In genomic region chr4:131797483-131797882, GRCm38 (mm10) we compare ENCODE assay signal across 9 mouse cellular contexts. TPM values are rescaled to one million over a fixed set of nuclear protein-coding genes. Genes with fewer than 3 reads are reported as not detected.
DNase-seq lines count a peak whose midpoint lies in the region; ATAC-seq and TF ChIP-seq lines count a peak whose summit lies in the region.
"Had no signal": no experiment of that assay in that cellular context is flagged by ENCODE, and none has a peak within 500 bp of the region (broad histone marks: within the 10 kb centered on the region; RNA-seq: fewer than 3 reads in every experiment).

No protein-coding gene starts in this region.

- no peak overlapping the region for H3K4me3 ChIP-seq in hindbrain, embryonic 14.5 days (replicated peaks; ENCODE audit: low read length)
- no peak overlapping the region for H3K4me3 ChIP-seq in hindbrain, embryonic 11.5 days (ENCODE audit: low read depth, low read length)
- 0 out of 2 replicates have a peak overlapping the region, but pooled peaks have one; percentile 43 for H3K4me3 ChIP-seq in E14TG2a.4 (replicated peaks; ENCODE audit: low read length)
- H3K4me3 ChIP-seq: forebrain, embryonic 13.5 days had no signal

- intact Hi-C loops in heart, postnatal 14 days (cut with DNase I): no loop called here

- no peaks in the 10 kb centered on the region for H3K9me3 ChIP-seq in hindbrain, embryonic 14.5 days (ENCODE audit: control insufficient read depth, low read length)
- H3K9me3 ChIP-seq in hindbrain, embryonic 11.5 days (ENCODE audit: control insufficient read depth, low read length): no peaks in the 10 kb centered on the region
- H3K9me3 ChIP-seq in E14TG2a.4 (ENCODE audit: low read length): no peaks in the 10 kb centered on the region
- H3K9me3 ChIP-seq: forebrain, embryonic 13.5 days had no signal

- ATAC-seq in hindbrain, embryonic 14.5 days (ENCODE audit: low FRiP score): peak; percentile 49; the same call in 1 of the 2 replicates
- no peak for ATAC-seq in hindbrain, embryonic 11.5 days (ENCODE audit: low FRiP score)
- no peak for ATAC-seq in erythroblast, adult 5-6 weeks (replicated peaks; ENCODE audit: low FRiP score, poor library complexity, severe bottlenecking)
- ATAC-seq: forebrain, embryonic 13.5 days had no signal

- no peak overlapping the region for H3K27ac ChIP-seq in hindbrain, embryonic 14.5 days
- H3K27ac ChIP-seq in hindbrain, embryonic 11.5 days (ENCODE audit: low read depth, low read length): no peak overlapping the region

- TF ChIP-seq CTCF in E14TG2a.4 (conservative IDR thresholded peaks at IDR 0.05; ENCODE audit: low read length): no peak

- 58% methylated on average over 7 of the region's 7 CpGs for WGBS in hindbrain, embryonic 14.5 days
- WGBS in hindbrain, embryonic 11.5 days: 72% methylated on average over 7 of the region's 7 CpGs

- no peaks in the 10 kb centered on the region for H3K27me3 ChIP-seq in hindbrain, embryonic 14.5 days (ENCODE audit: control insufficient read depth, insufficient read depth, low read length)
- no peaks in the 10 kb centered on the region for H3K27me3 ChIP-seq in hindbrain, embryonic 11.5 days (ENCODE audit: control insufficient read depth, insufficient read depth, low read length)
- peaks cover 47% of the 10 kb centered on the region for H3K27me3 ChIP-seq in E14TG2a.4 (ENCODE audit: insufficient read depth, low read length)
- H3K27me3 ChIP-seq: forebrain, embryonic 13.5 days had no signal

- H3K4me2 ChIP-seq in hindbrain, embryonic 14.5 days (replicated peaks): no peak overlapping the region
- no peak overlapping the region for H3K4me2 ChIP-seq in hindbrain, embryonic 11.5 days (replicated peaks; ENCODE audit: low read depth, low read length)
- H3K4me2 ChIP-seq: forebrain, embryonic 13.5 days had no signal

- DNase-seq in hindbrain, embryonic 14.5 days (ENCODE audit: low spot score): no peak
- no peak for DNase-seq in hindbrain, embryonic 11.5 days (ENCODE audit: low spot score)
- DNase-seq in Muller cell, postnatal 12 days (ENCODE audit: inconsistent ontology term): peak; percentile 27
- DNase-seq in heart, postnatal 14 days: peak; percentile 63 to 67
- DNase-seq in thymus, postnatal 36 days: no peak
- no peak for DNase-seq in embryo, embryonic 10 days (ENCODE audit: low spot score)

- no peaks in the 10 kb centered on the region for H3K4me1 ChIP-seq in hindbrain, embryonic 14.5 days (replicated peaks; ENCODE audit: control insufficient read depth, insufficient read depth, low read length)
- H3K4me1 ChIP-seq in hindbrain, embryonic 11.5 days (replicated peaks; ENCODE audit: control insufficient read depth, insufficient read depth, low read length): no peaks in the 10 kb centered on the region
- peaks cover 40% of the 10 kb centered on the region for H3K4me1 ChIP-seq in E14TG2a.4 (replicated peaks; ENCODE audit: low read depth, low read length)
- H3K4me1 ChIP-seq: forebrain, embryonic 13.5 days had no signal

- no peaks in the 10 kb centered on the region for H3K36me3 ChIP-seq in hindbrain, embryonic 14.5 days (replicated peaks; ENCODE audit: control insufficient read depth, insufficient read depth)
- no peaks in the 10 kb centered on the region for H3K36me3 ChIP-seq in hindbrain, embryonic 11.5 days (ENCODE audit: control insufficient read depth, insufficient read depth, low read length)
- H3K36me3 ChIP-seq in E14TG2a.4 (ENCODE audit: insufficient read depth, low read length): 0 out of 2 replicates have a peak, but pooled peaks cover 15% of the 10 kb centered on the region

- no peak overlapping the region for H3K9ac ChIP-seq in hindbrain, embryonic 14.5 days
- no peak overlapping the region for H3K9ac ChIP-seq in hindbrain, embryonic 11.5 days (ENCODE audit: low read depth, low read length)
- H3K9ac ChIP-seq: forebrain, embryonic 13.5 days had no signal

RNA-seq across cellular contexts. Expression of gene Ptpru, which starts 40.6 kb away (rescaled TPM):
- polyA plus RNA-seq in hindbrain, embryonic 14.5 days (2014; fragmentation: Nextera tagmentation; extraction: Ambion mirVana): 19.8 and 20.0 TPM in 2 replicates
- 11.4 and 13.2 TPM in 2 replicates for polyA plus RNA-seq in hindbrain, embryonic 11.5 days (2014; fragmentation: Nextera tagmentation; extraction: Ambion mirVana)
- 1 to 10 TPM; 3.2 to 6.8 TPM for total RNA-seq in heart, postnatal 14 days (2021)
- 0.19 and 5.9 TPM in 2 replicates for total RNA-seq in erythroblast, adult 5-6 weeks (2015; ENCODE audit: low replicate concordance)
- 0.56 and 3.2 TPM in 2 replicates for total RNA-seq in erythroblast, adult 5-6 weeks (2017; ENCODE audit: low replicate concordance)

RNA-seq across cellular contexts. Expression of gene Mecr, which starts 45.8 kb away (rescaled TPM):
- 29.2 and 32.6 TPM in 2 replicates for polyA plus RNA-seq in hindbrain, embryonic 14.5 days (2014; fragmentation: Nextera tagmentation; extraction: Ambion mirVana)
- 44.2 and 45.6 TPM in 2 replicates for polyA plus RNA-seq in hindbrain, embryonic 11.5 days (2014; fragmentation: Nextera tagmentation; extraction: Ambion mirVana)
- total RNA-seq in heart, postnatal 14 days (2021): 10 to 100 TPM; 29.7 to 30.4 TPM
- 6.7 and 11.1 TPM in 2 replicates for total RNA-seq in erythroblast, adult 5-6 weeks (2015; ENCODE audit: low replicate concordance)
- 6.4 and 10.3 TPM in 2 replicates for total RNA-seq in erythroblast, adult 5-6 weeks (2017; ENCODE audit: low replicate concordance)

Comparison
In these comparisons a context has a peak if more than half of its experiments do, and no peak if none do; other contexts are left out.
1. DNase-seq: peak in Muller cell, postnatal 12 days (single experiment) and heart, postnatal 14 days (2 of 2); none in hindbrain, embryonic 14.5 days (single experiment), hindbrain, embryonic 11.5 days (single experiment), thymus, postnatal 36 days (0 of 2) and embryo, embryonic 10 days (single experiment).